Mouse (Mus musculus) embryonic fibroblast, embryonic 13.5 days (primary cell): ENCODE measurements at regions not wholly inside any gene's neighbourhood (a gene's known extent, or its start where the extent isn't known, plus 50 kb on each side); places are given as distances from the start of the nearest gene placed in this dataset.

ENCODE experiments used
- CTCF ChIP-seq: IDR thresholded peaks from 2 replicates; pipeline ENCODE4 v1.5.1; 2011; ENCODE audit warnings: mild to moderate bottlenecking, control low read depth, low read length, moderate library complexity, borderline replicate concordance; ENCODE audit not compliant: insufficient read depth
- POLR2A ChIP-seq: IDR thresholded peaks from 2 replicates; pipeline ENCODE4 v1.6.1; 2011; ENCODE audit warnings: low read depth, mild to moderate bottlenecking, control low read depth, low read length, moderate library complexity

DNA sequence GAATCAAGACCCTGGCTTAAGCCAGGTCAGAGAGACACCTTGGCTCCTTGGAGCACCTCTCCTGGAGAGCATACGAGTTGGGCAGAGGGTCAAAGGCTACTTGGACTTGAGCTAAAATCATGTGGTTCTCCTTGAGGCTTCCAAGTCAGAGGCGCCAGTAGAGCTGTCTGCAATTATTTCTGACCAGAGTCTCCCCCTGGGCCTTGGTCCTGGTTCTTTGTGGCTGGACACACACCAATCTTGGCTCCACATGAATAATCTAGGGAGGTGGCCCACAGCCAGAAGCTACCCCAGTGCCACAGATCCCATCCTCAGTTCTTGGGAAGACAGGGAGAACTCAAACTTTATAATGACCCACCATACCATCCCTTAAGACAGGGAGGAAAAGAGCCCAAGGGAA is 144.0 kb upstream of the Adamts9 start:
- TF ChIP-seq CTCF (no peak), POLR2A (no peak)
